Mouse (Mus musculus): ENCODE measurements around the gene Bod1l.

DNA sequence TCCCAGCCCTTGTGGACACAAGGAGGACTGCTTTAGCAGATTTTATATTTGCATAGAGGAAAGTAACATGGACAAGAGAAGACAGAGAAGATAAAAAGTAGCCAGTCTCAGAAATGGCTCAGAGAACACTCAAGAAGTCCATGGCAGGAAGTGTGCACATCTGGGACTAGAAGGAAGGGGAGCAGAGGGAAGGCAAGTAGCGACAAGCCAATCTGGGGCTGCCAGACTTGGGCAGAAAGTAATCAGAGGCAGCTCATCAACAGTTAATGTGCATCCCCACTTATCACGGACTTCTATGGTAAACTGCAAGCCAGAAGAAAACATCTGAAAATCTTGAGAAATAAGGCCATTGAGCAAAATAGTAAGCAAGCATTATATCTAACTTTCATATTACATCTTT is 39.5 kb downstream of the Bod1l start:
- TF ChIP-seq POLR2A (IDR thresholded peaks at IDR 0.05; ENCODE audit: extremely low read depth, insufficient read depth, low read length) = no peak
- TF ChIP-seq CTCF (IDR thresholded peaks at IDR 0.05; ENCODE audit: extremely low read depth, insufficient read depth, low read length) = no peak
